Mouse (Mus musculus) midbrain, embryonic 13.5 days (tissue): Measurements from ENCODE around the gene Atg14. TPM values are rescaled to one million over a fixed set of nuclear protein-coding genes. Genes with fewer than 3 reads are reported as not detected.

Experiments used
- ATAC-seq: fragments of 200-750 bp; cut with Nextera tagmentation; 2 replicates; pipeline ENCODE4 v1.8.0; 2017; ENCODE audit warnings: mild to moderate bottlenecking, moderate TSS enrichment, moderate library complexity
- H3K27ac ChIP-seq: fragments of 300-500 bp; sonication (generic); 2 replicates; pipeline ENCODE4 v1.5.1; 2015; ENCODE audit warnings: inconsistent platforms, mild to moderate bottlenecking, moderate library complexity
- H3K27me3 ChIP-seq: fragments of 300-500 bp; sonication (generic); 2 replicates; pipeline ENCODE4 v1.6.1; 2015; ENCODE audit warnings: mild to moderate bottlenecking, inconsistent platforms
- H3K36me3 ChIP-seq: fragments of 300-500 bp; sonication (generic); 2 replicates; pipeline ENCODE4 v1.6.1; 2015; ENCODE audit warnings: mild to moderate bottlenecking, inconsistent platforms
- H3K4me1 ChIP-seq: fragments of 300-500 bp; sonication (generic); replicated peaks from 2 replicates; pipeline ENCODE4 v1.6.1; 2015; ENCODE audit warnings: inconsistent platforms
- H3K4me2 ChIP-seq: fragments of 300-500 bp; sonication (generic); replicated peaks from 2 replicates; pipeline ENCODE4 v1.6.1; 2015; ENCODE audit warnings: moderate library complexity, mild to moderate bottlenecking, inconsistent platforms
- H3K4me3 ChIP-seq: fragments of 300-500 bp; sonication (generic); replicated peaks from 2 replicates; pipeline ENCODE4 v1.5.1; 2015; ENCODE audit warnings: mild to moderate bottlenecking, inconsistent platforms
- H3K9ac ChIP-seq: fragments of 300-500 bp; sonication (generic); replicated peaks from 2 replicates; pipeline ENCODE4 v1.6.1; 2015; ENCODE audit warnings: mild to moderate bottlenecking, inconsistent platforms
- H3K9me3 ChIP-seq: fragments of 300-500 bp; sonication (generic); 2 replicates; pipeline ENCODE4 v1.6.1; 2016; ENCODE audit warnings: mild to moderate bottlenecking, inconsistent platforms
- WGBS: fragments of 180-500 bp; shearing (Covaris S2); methylation state at CpG from one replicate; pipeline ENCODE4 v1.1.7; 2015; 5-methylcytosine and 5-hydroxymethylcytosine counted together
- polyA plus RNA-seq: library from polyadenylated mRNA; unstranded; fragments of >200 nt; fragmentation: Nextera tagmentation; extraction: Ambion mirVana; gene quantifications from 2 replicates; pipeline ENCODE4 v1.2.1, GENCODE M21; 2015

Gene Atg14
- polyA plus RNA-seq, 1 experiment from 2014 or later, result 21.9 TPM

- WGBS, result 88% methylated on average over 13 of the region's 13 CpGs
- H3K4me3 ChIP-seq, result no peak overlapping the region
- H3K36me3 ChIP-seq, result no peaks in the 10 kb centered on the region
- no peak overlapping the region for H3K9ac ChIP-seq
- no peaks in the 10 kb centered on the region for H3K9me3 ChIP-seq
- no peaks in the 10 kb centered on the region for H3K27me3 ChIP-seq
- no peak overlapping the region for H3K4me2 ChIP-seq
- no peak for ATAC-seq
- H3K27ac ChIP-seq, result no peak overlapping the region
- H3K4me1 ChIP-seq, result no peaks in the 10 kb centered on the region
Observed at GRCm38 (mm10) chr14:47520751-47521449, 49.5 kb downstream of the Atg14 start.

GRCm38 (mm10) chr14:47518619-47519018, 51.8 kb downstream of the Atg14 start:
- Histone ChIP-seq H3K9me3 (no peaks in the 10 kb centered on the region), H3K36me3 (no peaks in the 10 kb centered on the region), H3K27me3 (no peaks in the 10 kb centered on the region), H3K4me3 (no peak overlapping the region), H3K9ac (no peak overlapping the region), H3K4me1 (no peaks in the 10 kb centered on the region), H3K4me2 (no peak overlapping the region), H3K27ac (no peak overlapping the region)
- WGBS, result 94% methylated on average over 6 of the region's 6 CpGs
- ATAC-seq, result no peak

DNA sequence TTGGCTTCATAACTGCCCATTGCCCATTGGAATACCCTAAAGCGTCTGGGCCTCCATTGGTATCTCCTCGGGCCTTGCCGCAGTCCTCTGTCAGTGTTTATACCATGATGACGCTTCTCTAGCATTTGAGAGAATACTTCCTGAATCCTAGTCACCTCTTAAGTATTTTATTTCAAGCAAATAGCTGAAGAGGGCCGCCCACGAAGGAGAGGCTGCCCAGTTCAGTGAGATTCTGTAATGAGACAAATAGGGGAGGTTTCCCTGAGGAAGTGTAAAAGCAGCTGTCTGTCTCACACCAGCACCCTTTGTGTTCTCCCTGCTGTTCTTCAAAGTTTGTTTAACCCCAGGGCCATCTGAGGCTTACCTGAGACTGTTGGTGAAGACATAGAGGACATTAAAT, 53.7 kb downstream of the Atg14 start:
- H3K36me3 ChIP-seq, result no peaks in the 10 kb centered on the region
- no peaks in the 10 kb centered on the region for H3K9me3 ChIP-seq
- H3K4me2 ChIP-seq, result no peak overlapping the region
- H3K9ac ChIP-seq, result no peak overlapping the region
- no peak overlapping the region for H3K27ac ChIP-seq
- no peak overlapping the region for H3K4me3 ChIP-seq
- ATAC-seq, result no peak
- H3K27me3 ChIP-seq, result no peaks in the 10 kb centered on the region
- no peaks in the 10 kb centered on the region for H3K4me1 ChIP-seq
- WGBS, result 88% methylated on average over 6 of the region's 6 CpGs

DNA sequence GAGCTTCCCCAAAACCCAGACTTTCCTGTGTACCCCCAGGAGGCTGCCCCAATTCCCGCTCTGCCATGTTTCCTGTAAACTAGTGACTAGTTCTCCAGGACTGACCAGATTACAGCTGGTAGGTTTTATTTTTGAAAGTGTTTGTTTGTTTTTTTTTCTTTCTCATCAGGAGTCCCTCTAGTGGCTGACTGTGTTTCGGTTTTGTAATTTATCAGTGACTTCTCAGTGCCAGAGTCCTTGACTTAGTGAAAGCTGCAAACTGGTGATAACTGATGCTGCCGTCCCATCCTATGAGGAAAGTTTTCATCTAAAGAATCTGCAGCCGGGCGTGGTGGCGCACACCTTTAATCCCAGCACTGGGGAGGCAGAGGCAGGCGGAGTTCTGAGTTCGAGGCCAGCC, 54.8 kb downstream of the Atg14 start:
- WGBS, result 90% methylated on average over 8 of the region's 8 CpGs
- no peak overlapping the region for H3K4me3 ChIP-seq

DNA sequence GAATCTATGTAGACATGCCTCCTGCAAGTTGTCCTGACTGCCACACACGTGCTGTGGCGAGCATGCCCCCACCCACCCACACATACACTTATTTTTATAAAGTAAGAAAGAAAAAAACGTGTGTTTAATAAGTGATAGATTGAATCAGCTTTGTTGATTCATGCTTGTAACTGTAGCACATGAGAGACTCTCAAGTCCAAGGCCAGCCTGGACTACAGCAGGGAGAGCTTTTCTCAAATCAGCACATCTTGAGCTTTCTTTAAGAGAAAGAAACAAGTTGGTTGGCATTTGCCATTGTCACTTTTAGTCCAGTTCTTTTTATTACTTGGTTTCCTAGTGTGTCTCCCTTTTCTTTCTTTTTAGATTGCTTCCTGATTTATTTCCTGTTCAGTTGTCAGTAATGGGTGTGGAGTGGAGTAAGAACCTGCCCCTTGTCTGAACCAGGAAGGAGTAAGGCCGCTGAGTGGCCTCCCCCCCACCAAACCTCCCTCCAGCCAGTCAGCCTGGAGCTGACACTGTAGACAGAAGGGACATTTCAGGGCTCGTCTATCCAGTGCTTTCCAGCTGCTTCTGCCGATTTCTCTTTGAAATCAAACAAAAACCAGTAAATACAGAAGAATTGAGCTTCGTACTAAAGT, 55.5 kb downstream of the Atg14 start:
- no peak overlapping the region for H3K4me3 ChIP-seq
- 62% methylated on average over 7 of the region's 7 CpGs for WGBS
- H3K9ac ChIP-seq, result no peak overlapping the region
- H3K27ac ChIP-seq, result no peak overlapping the region
- no peak overlapping the region for H3K4me2 ChIP-seq
- no peaks in the 10 kb centered on the region for H3K9me3 ChIP-seq
- no peaks in the 10 kb centered on the region for H3K4me1 ChIP-seq
- H3K27me3 ChIP-seq, result no peaks in the 10 kb centered on the region
- ATAC-seq, result no peak
- no peaks in the 10 kb centered on the region for H3K36me3 ChIP-seq

More for the DNA sequence above, 54.8 kb downstream of the Atg14 start:
- Histone ChIP-seq H3K36me3 (no peaks in the 10 kb centered on the region), H3K9me3 (no peaks in the 10 kb centered on the region), H3K27me3 (no peaks in the 10 kb centered on the region), H3K4me2 (no peak overlapping the region), H3K9ac (no peak overlapping the region), H3K4me1 (no peaks in the 10 kb centered on the region), H3K27ac (no peak overlapping the region)
- no peak for ATAC-seq

GRCm38 (mm10) chr14:47513606-47514005, 56.8 kb downstream of the Atg14 start:
- Histone ChIP-seq H3K9ac (no peak overlapping the region), H3K27me3 (no peaks in the 10 kb centered on the region), H3K4me1 (no peaks in the 10 kb centered on the region), H3K4me2 (no peak overlapping the region), H3K4me3 (no peak overlapping the region), H3K9me3 (no peaks in the 10 kb centered on the region), H3K27ac (no peak overlapping the region), H3K36me3 (no peaks in the 10 kb centered on the region)
- 96% methylated on average over 3 of the region's 3 CpGs for WGBS
- no peak for ATAC-seq

DNA sequence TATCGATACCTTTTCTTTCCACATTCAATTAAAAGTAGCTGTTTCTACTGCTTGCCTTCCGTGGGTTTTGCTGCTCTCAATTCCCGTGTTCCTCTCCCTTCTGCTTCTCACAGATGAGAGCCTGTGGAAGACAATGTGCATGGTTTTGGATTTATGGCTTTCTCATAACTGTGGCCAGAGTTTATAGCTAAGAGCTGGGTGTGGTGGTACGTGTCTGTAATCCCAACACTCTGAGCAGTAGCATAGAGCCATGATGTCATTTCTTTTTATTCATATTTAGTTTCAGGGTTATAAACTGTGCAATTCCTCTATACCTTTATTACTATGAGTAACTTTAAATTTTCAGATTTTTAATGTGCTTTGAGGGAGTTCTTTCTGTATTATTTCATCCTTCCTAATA, 60.2 kb downstream of the Atg14 start:
- WGBS, result 93% methylated on average over 4 of the region's 4 CpGs
- Histone ChIP-seq H3K4me2 (no peak overlapping the region), H3K4me1 (no peaks in the 10 kb centered on the region), H3K9me3 (no peaks in the 10 kb centered on the region), H3K36me3 (no peaks in the 10 kb centered on the region), H3K27me3 (no peaks in the 10 kb centered on the region), H3K27ac (no peak overlapping the region), H3K9ac (no peak overlapping the region), H3K4me3 (no peak overlapping the region)
- no peak for ATAC-seq

DNA sequence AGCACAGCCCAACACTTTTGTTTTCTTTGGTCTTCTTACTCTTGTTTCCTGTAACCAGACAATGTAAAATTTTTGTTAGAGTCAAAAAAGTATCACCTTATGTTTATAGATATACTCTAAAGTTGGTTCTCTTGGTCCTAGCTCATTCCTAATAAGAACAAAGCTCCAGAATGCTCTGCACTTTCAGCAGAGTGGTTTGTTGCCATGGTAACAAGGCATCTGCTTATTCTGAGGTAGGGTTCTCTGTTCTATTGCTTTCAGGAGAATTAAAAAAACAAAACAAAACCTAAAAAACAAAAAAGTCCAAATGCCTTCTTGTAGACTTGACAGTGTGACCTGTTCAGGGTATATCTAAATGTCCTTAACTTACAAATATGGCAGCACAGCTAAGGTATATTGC, 62.4 kb downstream of the Atg14 start:
- no peaks in the 10 kb centered on the region for H3K27me3 ChIP-seq
- ATAC-seq, result no peak
- H3K9me3 ChIP-seq, result no peaks in the 10 kb centered on the region
- H3K27ac ChIP-seq, result no peak overlapping the region
- no peaks in the 10 kb centered on the region for H3K4me1 ChIP-seq
- no peak overlapping the region for H3K9ac ChIP-seq
- no peak overlapping the region for H3K4me3 ChIP-seq
- no peaks in the 10 kb centered on the region for H3K36me3 ChIP-seq
- no peak overlapping the region for H3K4me2 ChIP-seq

DNA sequence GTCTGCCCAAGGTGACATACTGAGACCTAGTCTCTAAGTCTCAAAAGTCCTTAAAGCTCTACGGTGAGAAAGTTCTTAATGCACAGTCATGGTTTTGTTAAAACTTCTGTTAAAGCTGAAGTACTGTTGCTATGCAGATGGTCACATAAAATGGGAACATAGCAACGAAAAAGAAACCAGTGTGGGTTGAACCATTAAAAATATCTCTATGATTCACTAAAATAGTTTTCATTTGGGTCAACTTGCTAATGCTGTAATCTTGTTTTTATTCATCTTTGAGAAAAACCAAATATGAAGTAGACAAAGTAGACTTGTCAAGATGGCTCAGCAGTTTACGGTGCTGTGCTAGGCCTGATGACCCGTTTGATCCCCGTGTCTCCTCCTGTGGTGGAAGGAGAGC, 63.8 kb downstream of the Atg14 start:
- no peak overlapping the region for H3K27ac ChIP-seq
- 97% methylated on average over 5 of the region's 5 CpGs for WGBS
- ATAC-seq, result no peak

GRCm38 (mm10) chr14:47504036-47504435, 66.4 kb downstream of the Atg14 start:
- WGBS, result 95% methylated on average over 3 of the region's 3 CpGs
- H3K9me3 ChIP-seq, result no peaks in the 10 kb centered on the region
- no peak for ATAC-seq
- H3K4me3 ChIP-seq, result no peak overlapping the region
- H3K36me3 ChIP-seq, result no peaks in the 10 kb centered on the region
- H3K4me2 ChIP-seq, result no peak overlapping the region
- no peak overlapping the region for H3K27ac ChIP-seq
- no peak overlapping the region for H3K9ac ChIP-seq
- H3K27me3 ChIP-seq, result no peaks in the 10 kb centered on the region
- no peaks in the 10 kb centered on the region for H3K4me1 ChIP-seq

More for the DNA sequence above, 63.8 kb downstream of the Atg14 start:
- Histone ChIP-seq H3K4me1 (no peaks in the 10 kb centered on the region), H3K36me3 (no peaks in the 10 kb centered on the region), H3K9ac (no peak overlapping the region), H3K27me3 (no peaks in the 10 kb centered on the region), H3K9me3 (no peaks in the 10 kb centered on the region), H3K4me3 (no peak overlapping the region), H3K4me2 (no peak overlapping the region)

GRCm38 (mm10) chr14:47498632-47499031, 71.8 kb downstream of the Atg14 start:
- Histone ChIP-seq H3K27ac (no peak overlapping the region), H3K9me3 (no peaks in the 10 kb centered on the region), H3K4me2 (no peak overlapping the region), H3K4me3 (no peak overlapping the region), H3K36me3 (no peaks in the 10 kb centered on the region), H3K9ac (no peak overlapping the region), H3K27me3 (no peaks in the 10 kb centered on the region), H3K4me1 (0 out of 2 replicates have a peak, but pooled peaks cover 4% of the 10 kb centered on the region)
- no peak for ATAC-seq
- WGBS, result 58% methylated on average over 5 of the region's 5 CpGs

DNA sequence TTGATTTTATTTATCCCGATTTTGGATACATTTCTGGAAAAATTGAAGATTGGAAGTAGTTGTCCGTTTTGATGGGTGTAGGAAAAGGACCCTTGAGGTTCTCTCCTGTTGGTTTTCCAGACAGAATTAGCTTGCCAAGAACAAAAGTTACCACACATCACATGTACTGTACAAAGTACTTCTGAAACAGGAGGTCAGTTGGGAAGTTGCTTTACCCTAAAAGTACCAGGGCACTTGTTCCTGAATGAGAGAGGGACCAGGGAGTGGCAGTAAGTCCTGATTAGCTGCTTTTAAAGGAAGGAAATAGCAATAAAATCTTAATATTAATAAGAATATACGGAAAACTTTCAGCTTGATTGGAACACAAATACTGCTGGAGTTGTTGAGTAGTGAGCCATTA, 73.3 kb downstream of the Atg14 start:
- no peak overlapping the region for H3K4me2 ChIP-seq
- H3K9ac ChIP-seq, result no peak overlapping the region
- H3K9me3 ChIP-seq, result no peaks in the 10 kb centered on the region
- H3K27ac ChIP-seq, result no peak overlapping the region
- 0 out of 2 replicates have a peak, but pooled peaks cover 4% of the 10 kb centered on the region for H3K4me1 ChIP-seq
- H3K4me3 ChIP-seq, result no peak overlapping the region
- no peak for ATAC-seq
- 78% methylated on average over 3 of the region's 3 CpGs for WGBS
- H3K36me3 ChIP-seq, result no peaks in the 10 kb centered on the region
- no peaks in the 10 kb centered on the region for H3K27me3 ChIP-seq

GRCm38 (mm10) chr14:47495951-47496350, 74.5 kb downstream of the Atg14 start:
- Histone ChIP-seq H3K9me3 (no peaks in the 10 kb centered on the region), H3K27ac (no peak overlapping the region), H3K4me1 (0 out of 2 replicates have a peak, but pooled peaks cover 4% of the 10 kb centered on the region), H3K36me3 (no peaks in the 10 kb centered on the region), H3K4me3 (no peak overlapping the region), H3K27me3 (no peaks in the 10 kb centered on the region), H3K4me2 (no peak overlapping the region), H3K9ac (no peak overlapping the region)
- no peak for ATAC-seq
- 99% methylated on average over 3 of the region's 3 CpGs for WGBS
